Mouse (Mus musculus) thymus, postnatal 36 days (tissue): ENCODE results near the gene Hist2h2bb.
"Not testable (repeated sequence)": the region's sequence is repeated elsewhere in the genome, so short reads cannot be mapped to it uniquely, and the experiment has no call there.

Source experiments
- DNase-seq, 2 experiments: peaks; one replicate each; pipeline ENCODE4 v3.0.0; 2022; ENCODE audit warnings: mixed read lengths in 2 of 2

Gene Hist2h2bb

GRCm38 (mm10) chr3:96263558-96264403 is 5.8 kb upstream of the Hist2h2bb start:
- peak; percentile 56 to 60 for DNase-seq

- DNase-seq, result peak in 1 of 2 experiments; percentile 27
Measured at GRCm38 (mm10) chr3:96264404-96264949, 5.1 kb upstream of the Hist2h2bb start.

- DNase-seq, result no peak
Measured at GRCm38 (mm10) chr3:96266132-96266710, 3.3 kb upstream of the Hist2h2bb start.

- DNase-seq, result no peak
Measured at GRCm38 (mm10) chr3:96267541-96267940, 2.0 kb upstream of the Hist2h2bb start.

GRCm38 (mm10) chr3:96268051-96268775 is 1.3 kb upstream of the Hist2h2bb start, which contains the start of gene Hist2h3b:
TSS of gene Hist2h3b (plus strand) at chr3:96268654.
- DNase-seq, result peak; percentile 79 to 82

- peak; percentile 44 to 53 for DNase-seq
Measured at GRCm38 (mm10) chr3:96268776-96269378, 675 bp upstream of the Hist2h2bb start.

GRCm38 (mm10) chr3:96273591-96274465 is 4.3 kb downstream of the Hist2h2bb start:
- peak; percentile 54 to 63 for DNase-seq

- peak; percentile 84 to 85 for DNase-seq
Measured at GRCm38 (mm10) chr3:96277428-96277799, 7.9 kb downstream of the Hist2h2bb start.

- DNase-seq, result peak; percentile 95
Measured at GRCm38 (mm10) chr3:96277800-96278624, 8.5 kb downstream of the Hist2h2bb start.

GRCm38 (mm10) chr3:96280660-96281059 is 11.1 kb downstream of the Hist2h2bb start:
- DNase-seq, result no peak

- no peak for DNase-seq
Measured at GRCm38 (mm10) chr3:96284457-96284856, 14.9 kb downstream of the Hist2h2bb start.

GRCm38 (mm10) chr3:96287334-96287733 is 17.8 kb downstream of the Hist2h2bb start:
- DNase-seq, result not testable (repeated sequence)

GRCm38 (mm10) chr3:96289201-96289600 is 19.6 kb downstream of the Hist2h2bb start:
- no peak for DNase-seq

- not testable (repeated sequence) for DNase-seq
Measured at GRCm38 (mm10) chr3:96290727-96291126, 21.2 kb downstream of the Hist2h2bb start.

GRCm38 (mm10) chr3:96292641-96293040 is 23.1 kb downstream of the Hist2h2bb start:
- DNase-seq, result no peak

GRCm38 (mm10) chr3:96293368-96293767 is 23.8 kb downstream of the Hist2h2bb start:
- no peak for DNase-seq

GRCm38 (mm10) chr3:96293787-96294186 is 24.2 kb downstream of the Hist2h2bb start, which contains the start of gene Fcgr1:
TSS of gene Fcgr1 (minus strand) at chr3:96293969.
- no peak for DNase-seq

- DNase-seq, result no peak
Measured at GRCm38 (mm10) chr3:96298360-96298759, 28.8 kb downstream of the Hist2h2bb start.

GRCm38 (mm10) chr3:96299562-96299961 is 30.0 kb downstream of the Hist2h2bb start:
- no peak for DNase-seq

- DNase-seq, result no peak
Measured at GRCm38 (mm10) chr3:96300706-96301529, 31.4 kb downstream of the Hist2h2bb start.
